Mouse (Mus musculus) heart, adult 2 months (tissue): ENCODE results near the gene Zmym1. TPM values are rescaled to one million over a fixed set of nuclear protein-coding genes. Genes with fewer than 3 reads are reported as not detected.
A peak's percentile ranks its signal among the peaks of the same experiment; 100 is the strongest.

Experiments used
- DNase-seq, 2 experiments: peaks; one replicate each; pipeline ENCODE4 v3.0.0; 2021
- H3K27ac ChIP-seq: fragments of 200-600 bp; 2 replicates; pipeline ENCODE4 v1.8.1; 2022
- H3K27me3 ChIP-seq: fragments of 200-500 bp; 2 replicates; pipeline ENCODE4 v1.6.1; 2012; ENCODE audit warnings: mild to moderate bottlenecking, low read length, inconsistent platforms, mixed read lengths; ENCODE audit not compliant: control insufficient read depth, insufficient read depth
- H3K36me3 ChIP-seq: fragments of 200-500 bp; 2 replicates; pipeline ENCODE4 v1.6.1; 2012; ENCODE audit warnings: low read length, inconsistent platforms; ENCODE audit not compliant: control insufficient read depth, insufficient read depth
- H3K4me1 ChIP-seq: fragments of 200-500 bp; 2 replicates; pipeline ENCODE4 v1.6.1; 2011; ENCODE audit warnings: low read length; ENCODE audit not compliant: control insufficient read depth, insufficient read depth
- H3K4me3 ChIP-seq: fragments of 200-600 bp; 2 replicates; pipeline ENCODE4 v1.8.1; 2022
- H3K79me2 ChIP-seq: fragments of 200-500 bp; replicated peaks from 2 replicates; pipeline ENCODE4 v1.6.1; 2012; ENCODE audit warnings: mild to moderate bottlenecking, inconsistent platforms, low read length, moderate library complexity, mixed read lengths; ENCODE audit not compliant: control insufficient read depth, insufficient read depth
- H3K9ac ChIP-seq: fragments of 200-500 bp; 2 replicates; pipeline ENCODE4 v1.6.1; 2012; ENCODE audit warnings: low read depth, mild to moderate bottlenecking, control low read depth, inconsistent platforms, low read length, mixed read lengths
- CTCF ChIP-seq: fragments of 200-600 bp; IDR thresholded peaks from 2 replicates; pipeline ENCODE4 v1.8.1; 2022; ENCODE audit warnings: antibody characterized with exemption, mild to moderate bottlenecking, moderate library complexity
- EP300 ChIP-seq: fragments of 200-500 bp; IDR thresholded peaks from 2 replicates; pipeline ENCODE4 v1.6.1; 2011; ENCODE audit warnings: low read depth, low read length, control low read depth; ENCODE audit not compliant: insufficient read depth
- POLR2A ChIP-seq: fragments of 200-500 bp; IDR thresholded peaks from 2 replicates; pipeline ENCODE4 v1.6.1; 2011; ENCODE audit warnings: mild to moderate bottlenecking, low read depth, low read length, control low read depth; ENCODE audit not compliant: insufficient read depth
- WGBS: fragments of 180-500 bp; shearing (Covaris S2); methylation state at CpG from one replicate; pipeline ENCODE4 v1.1.7; 2018; 5-methylcytosine and 5-hydroxymethylcytosine counted together
- intact Hi-C: fragments of 180-260 bp; cut with DNase I; formaldehyde crosslinking; loops from one replicate; pipeline ENCODE4 v1.15.1; 2025
- polyA plus RNA-seq: library from polyadenylated mRNA; depleted of rRNA; stranded (reverse); fragments of >200 nt; gene quantifications from 2 replicates; pipeline ENCODE4 v1.2.3, GENCODE M21; 2012
- total RNA-seq, 2 experiments: library from RNA; stranded (reverse); gene quantifications; 2 replicates each; pipeline ENCODE4 v1.2.3; 2021

Zmym1 gene
- total and polyA plus RNA-seq, 3 experiments, result 2.4 to 5.6 (median 4.1) TPM

GRCm38 (mm10) chr4:127023201-127023600 is 37.8 kb downstream of the Zmym1 start:
- intact Hi-C loops, result loop anchor here (5.0 kb wide), 2 partner anchors 39 to 56 kb away; partner anchors contain the start of genes Zmym1 and Zmym4
- no peak for DNase-seq
- H3K4me3 ChIP-seq, result peak overlapping the region; percentile 95
- H3K79me2 ChIP-seq, result peaks cover 8% of the 10 kb centered on the region
- H3K27ac ChIP-seq, result peak overlapping the region; percentile 5; the same call in 1 of the 2 replicates
- TF ChIP-seq CTCF, result no peak
- no peak for TF ChIP-seq EP300
- TF ChIP-seq POLR2A, result no peak
- H3K9ac ChIP-seq, result peak overlapping the region; percentile 25
- no peaks in the 10 kb centered on the region for H3K27me3 ChIP-seq
- WGBS, result under 1% methylated on average over 9 of the region's 9 CpGs
- H3K4me1 ChIP-seq, result peaks cover 8% of the 10 kb centered on the region
- peaks cover 52% of the 10 kb centered on the region for H3K36me3 ChIP-seq

GRCm38 (mm10) chr4:127021989-127022626 is 38.8 kb downstream of the Zmym1 start:
- Histone ChIP-seq H3K36me3 (peaks cover 41% of the 10 kb centered on the region), H3K4me3 (peak overlapping the region; percentile 95), H3K79me2 (peaks cover 8% of the 10 kb centered on the region), H3K27me3 (no peaks in the 10 kb centered on the region), H3K27ac (peak overlapping the region; percentile 98), H3K9ac (peak overlapping the region; percentile 97), H3K4me1 (peaks cover 6% of the 10 kb centered on the region)
- intact Hi-C loops, result loop anchor here (5.0 kb wide), 2 partner anchors 40 to 55 kb away; partner anchors contain the start of genes Zmym1 and Zmym4
- WGBS, result under 1% methylated on average over 52 of the region's 53 CpGs
- TF ChIP-seq EP300 (no peak), POLR2A (peak; percentile 43; the same call in 1 of the 2 replicates), CTCF (peak; percentile 67)
- peak; percentile 92 to 93 for DNase-seq

GRCm38 (mm10) chr4:127021151-127021945 is 39.6 kb downstream of the Zmym1 start, which contains the start of gene Sfpq:
TSS of gene Sfpq (plus strand) at chr4:127021324.
- H3K4me1 ChIP-seq, result peaks cover 6% of the 10 kb centered on the region
- intact Hi-C loops, result loop anchor here (5.0 kb wide), 2 partner anchors 41 to 54 kb away; partner anchors contain the start of genes Zmym1 and Zmym4

GRCm38 (mm10) chr4:127020411-127021150 is 40.4 kb downstream of the Zmym1 start:
- H3K27ac ChIP-seq, result peak overlapping the region; percentile 58
- peak overlapping the region; percentile 46 for H3K4me3 ChIP-seq
- peaks cover 27% of the 10 kb centered on the region for H3K36me3 ChIP-seq
- intact Hi-C loops, result loop anchor here (5.0 kb wide), 2 partner anchors 42 to 53 kb away; partner anchors contain the start of genes Zmym1 and Zmym4
- H3K27me3 ChIP-seq, result no peaks in the 10 kb centered on the region
- WGBS, result 10% methylated on average over 13 of the region's 13 CpGs
- no peak overlapping the region for H3K9ac ChIP-seq
- no peak for DNase-seq
- H3K4me1 ChIP-seq, result peaks cover 6% of the 10 kb centered on the region
- no peak for TF ChIP-seq EP300
- no peak for TF ChIP-seq POLR2A
- TF ChIP-seq CTCF, result no peak
- H3K79me2 ChIP-seq, result peaks cover 8% of the 10 kb centered on the region

More at GRCm38 (mm10) chr4:127021151-127021945, 39.6 kb downstream of the Zmym1 start, which contains the start of gene Sfpq:
- Histone ChIP-seq H3K27ac (peak within 1 kb of the TSS; percentile 98), H3K4me3 (peak within 1 kb of the TSS; percentile 95), H3K9ac (peak within 1 kb of the TSS; percentile 97), H3K79me2 (peaks cover 8% of the 10 kb centered on the region), H3K36me3 (peaks cover 33% of the 10 kb centered on the region), H3K27me3 (no peaks in the 10 kb centered on the region)
- WGBS, result 1% methylated on average over 73 of the region's 87 CpGs
- TF ChIP-seq EP300 (peak; percentile 67; the same call in 1 of the 2 replicates), POLR2A (peak; percentile 99), CTCF (no peak)
- DNase-seq, result peak; percentile 97 to 99

- WGBS, result 84% methylated on average over 4 of the region's 4 CpGs
- TF ChIP-seq POLR2A, result no peak
- TF ChIP-seq CTCF, result no peak
- TF ChIP-seq EP300, result no peak
- Histone ChIP-seq H3K4me3 (no peak overlapping the region), H3K4me1 (no peaks in the 10 kb centered on the region), H3K36me3 (no peaks in the 10 kb centered on the region), H3K79me2 (no peaks in the 10 kb centered on the region; the same call in 1 of the 2 replicates), H3K27ac (no peak overlapping the region; the same call in 1 of the 2 replicates), H3K27me3 (no peaks in the 10 kb centered on the region), H3K9ac (no peak overlapping the region)
- no peak for DNase-seq
- intact Hi-C loops, result no loop called here
These were observed 44.6 kb downstream of the Zmym1 start for GRCm38 (mm10) chr4:127016366-127016765.
